Mouse (Mus musculus) stomach, embryonic 16.5 days (tissue): ENCODE data around the gene Pitpnm1. TPM values are rescaled to one million over a fixed set of nuclear protein-coding genes. Genes with fewer than 3 reads are reported as not detected.
"Not testable (repeated sequence)": the region's sequence is repeated elsewhere in the genome, so short reads cannot be mapped to it uniquely, and the experiment has no call there.

ENCODE experiments used
- ATAC-seq: fragments of 200-750 bp; cut with Nextera tagmentation; 2 replicates; pipeline ENCODE4 v1.8.0; 2017; ENCODE audit warnings: moderate number of reproducible peaks, moderate TSS enrichment; ENCODE audit not compliant: insufficient read depth, low FRiP score
- H3K27ac ChIP-seq: fragments of 300-500 bp; sonication (generic); 2 replicates; pipeline ENCODE4 v1.5.1; 2014; ENCODE audit warnings: low read length
- H3K27me3 ChIP-seq: fragments of 300-500 bp; sonication (generic); 2 replicates; pipeline ENCODE4 v1.6.1; 2014; ENCODE audit warnings: low read length, control low read depth, mixed read lengths; ENCODE audit not compliant: control insufficient read depth, insufficient read depth
- H3K36me3 ChIP-seq: fragments of 300-500 bp; sonication (generic); 2 replicates; pipeline ENCODE4 v1.6.1; 2014; ENCODE audit warnings: low read length; ENCODE audit not compliant: control insufficient read depth, insufficient read depth
- H3K4me1 ChIP-seq: fragments of 300-500 bp; sonication (generic); 2 replicates; pipeline ENCODE4 v1.6.1; 2014; ENCODE audit warnings: low read length, control low read depth, mixed read lengths; ENCODE audit not compliant: control insufficient read depth, insufficient read depth
- H3K4me2 ChIP-seq: fragments of 300-500 bp; sonication (generic); 2 replicates; pipeline ENCODE4 v1.6.1; 2014; ENCODE audit warnings: low read depth, low read length, mixed read lengths
- H3K4me3 ChIP-seq: fragments of 300-500 bp; sonication (generic); replicated peaks from 2 replicates; pipeline ENCODE4 v1.5.1; 2014; ENCODE audit warnings: mild to moderate bottlenecking, low read length
- H3K9ac ChIP-seq: fragments of 300-500 bp; sonication (generic); 2 replicates; pipeline ENCODE4 v1.6.1; 2014; ENCODE audit warnings: low read length
- H3K9me3 ChIP-seq: fragments of 300-500 bp; sonication (generic); replicated peaks from 2 replicates; pipeline ENCODE4 v1.6.1; 2016; ENCODE audit warnings: low read length, control low read depth; ENCODE audit not compliant: control insufficient read depth
- WGBS: fragments of 180-500 bp; shearing (Covaris S2); extraction: QIAGEN DNeasy Blood & Tissue Kit; methylation state at CpG from one replicate; pipeline ENCODE4 v1.1.7; 2014; 5-methylcytosine and 5-hydroxymethylcytosine counted together
- polyA plus RNA-seq: library from polyadenylated mRNA; unstranded; fragments of >200 nt; fragmentation: Nextera tagmentation; extraction: Ambion mirVana; gene quantifications from 2 replicates; pipeline ENCODE4 v1.2.1, GENCODE M21; 2015

The Pitpnm1 gene
- polyA plus RNA-seq, 1 experiment from 2014 or later, result 13.8 TPM

DNA sequence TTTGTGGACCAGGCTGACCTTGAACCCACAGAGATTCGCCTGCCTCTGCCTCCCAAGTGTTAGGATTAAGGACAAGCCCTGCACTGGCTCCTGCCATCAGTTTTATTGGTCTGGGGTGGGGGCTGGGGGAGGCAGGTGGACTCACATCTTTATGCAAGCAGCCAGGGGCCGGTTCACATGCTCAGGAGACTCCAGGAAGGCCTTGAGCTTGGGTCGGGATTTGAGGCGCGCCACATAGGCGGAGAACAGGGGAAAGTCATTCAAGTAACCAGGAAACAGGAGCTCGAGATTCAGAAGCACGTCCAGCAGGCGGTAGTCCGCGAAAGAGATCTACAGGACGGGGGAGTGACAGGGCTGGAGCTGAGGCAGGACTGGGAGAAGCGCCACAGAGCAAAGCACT is 42.4 kb upstream of the Pitpnm1 start:
- Histone ChIP-seq H3K4me1 (0 out of 2 replicates have a peak, but pooled peaks cover 4% of the 10 kb centered on the region), H3K9ac (no peak overlapping the region), H3K27ac (no peak overlapping the region), H3K4me3 (no peak overlapping the region), H3K27me3 (no peaks in the 10 kb centered on the region), H3K9me3 (no peaks in the 10 kb centered on the region), H3K4me2 (no peak overlapping the region), H3K36me3 (no peaks in the 10 kb centered on the region)
- no peak for ATAC-seq
- 83% methylated on average over 13 of the region's 13 CpGs for WGBS

DNA sequence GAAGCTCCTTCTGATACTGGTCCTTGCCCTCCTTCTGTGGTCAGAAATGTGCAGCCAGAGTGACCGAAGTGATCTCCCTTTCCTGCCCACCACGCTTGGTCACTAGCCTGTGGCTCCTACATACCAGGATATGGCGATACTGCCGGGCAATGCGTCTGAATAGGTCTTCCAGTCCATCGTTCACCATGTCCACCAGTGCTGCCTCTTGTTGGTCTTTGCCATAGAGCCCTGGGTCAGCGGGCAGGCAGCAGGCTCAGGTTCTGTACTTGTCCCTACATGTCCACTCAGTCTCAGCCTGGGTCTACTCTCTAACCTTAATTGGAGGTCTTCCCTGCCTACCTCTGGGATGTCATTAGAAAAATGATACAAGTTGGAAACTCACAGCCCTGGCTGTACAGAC is 41.8 kb upstream of the Pitpnm1 start:
- Histone ChIP-seq H3K36me3 (no peaks in the 10 kb centered on the region), H3K27ac (no peak overlapping the region), H3K4me2 (no peak overlapping the region), H3K4me3 (no peak overlapping the region), H3K9me3 (no peaks in the 10 kb centered on the region), H3K9ac (no peak overlapping the region), H3K27me3 (no peaks in the 10 kb centered on the region), H3K4me1 (0 out of 2 replicates have a peak, but pooled peaks cover 4% of the 10 kb centered on the region)
- WGBS, result 89% methylated on average over 7 of the region's 7 CpGs
- no peak for ATAC-seq

DNA sequence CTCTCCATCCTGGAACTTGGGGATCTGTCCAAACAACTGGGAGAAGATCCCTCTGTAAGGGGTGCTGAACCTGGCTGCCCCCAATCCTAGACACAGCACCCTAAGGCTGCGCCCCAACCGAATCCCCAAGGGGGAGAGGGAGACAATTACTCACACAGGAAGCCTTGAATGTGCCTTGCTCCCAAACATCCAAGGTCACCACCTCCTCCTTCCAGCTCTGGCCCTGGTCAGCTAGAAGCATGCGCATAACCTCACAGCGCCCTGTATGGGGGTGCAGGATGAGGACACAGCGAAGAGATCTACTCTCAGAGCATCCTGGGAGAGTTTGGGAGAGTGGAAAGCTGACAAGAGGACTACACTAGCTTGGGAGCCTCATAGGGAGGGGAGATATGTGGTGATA is 41.2 kb upstream of the Pitpnm1 start:
- H3K4me2 ChIP-seq, result no peak overlapping the region
- 0 out of 2 replicates have a peak, but pooled peaks cover 4% of the 10 kb centered on the region for H3K4me1 ChIP-seq
- no peaks in the 10 kb centered on the region for H3K36me3 ChIP-seq
- 87% methylated on average over 5 of the region's 5 CpGs for WGBS
- H3K27ac ChIP-seq, result no peak overlapping the region
- H3K9me3 ChIP-seq, result no peaks in the 10 kb centered on the region
- no peak overlapping the region for H3K4me3 ChIP-seq
- no peaks in the 10 kb centered on the region for H3K27me3 ChIP-seq
- ATAC-seq, result no peak
- no peak overlapping the region for H3K9ac ChIP-seq

DNA sequence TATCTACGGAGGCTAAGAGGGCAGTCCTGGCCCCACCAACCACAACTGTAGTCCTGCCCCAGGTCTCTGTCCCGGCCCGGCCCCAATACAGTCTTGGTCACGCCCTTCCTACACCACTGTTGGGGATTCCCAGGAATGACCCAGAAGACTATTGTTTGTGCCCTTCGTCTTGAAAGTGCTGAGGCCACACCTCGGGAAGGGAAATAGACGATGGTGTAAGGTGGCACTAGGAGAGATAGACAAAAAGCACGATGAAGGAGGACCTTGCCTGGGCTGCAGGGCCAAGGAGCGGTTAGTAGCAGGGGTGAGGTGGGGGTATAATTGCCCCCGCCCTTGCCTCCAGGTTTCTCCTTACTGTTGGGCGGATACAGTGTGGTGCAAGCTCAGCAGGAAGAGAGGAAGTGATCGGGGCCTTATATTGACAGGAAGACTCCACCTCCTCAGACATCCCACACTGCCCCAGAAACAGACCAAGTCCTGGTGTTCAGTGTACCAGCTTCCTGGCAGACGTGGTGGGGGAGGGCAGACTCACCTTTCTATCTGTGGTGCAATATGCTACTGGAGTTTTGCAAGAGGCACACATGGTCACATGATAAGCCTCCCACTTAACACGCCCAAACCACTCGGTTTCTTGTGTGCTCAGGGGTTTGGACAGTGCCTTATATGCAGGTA is 40.6 kb upstream of the Pitpnm1 start, which contains the start of gene Gstp3:
Gene Gstp3, minus strand, starts transcription at position 501 of the 672 bp plus-strand sequence.
- Histone ChIP-seq H3K4me3 (no peak within 1 kb of the TSS), H3K4me1 (0 out of 2 replicates have a peak, but pooled peaks cover 4% of the 10 kb centered on the region), H3K9ac (no peak within 1 kb of the TSS), H3K36me3 (no peaks in the 10 kb centered on the region), H3K4me2 (no peak within 1 kb of the TSS), H3K9me3 (no peaks in the 10 kb centered on the region), H3K27ac (peak within 1 kb of the TSS; percentile 33; the same call in 1 of the 2 replicates), H3K27me3 (no peaks in the 10 kb centered on the region)
- peak; percentile 72 for ATAC-seq
- 62% methylated on average over 15 of the region's 15 CpGs for WGBS

DNA sequence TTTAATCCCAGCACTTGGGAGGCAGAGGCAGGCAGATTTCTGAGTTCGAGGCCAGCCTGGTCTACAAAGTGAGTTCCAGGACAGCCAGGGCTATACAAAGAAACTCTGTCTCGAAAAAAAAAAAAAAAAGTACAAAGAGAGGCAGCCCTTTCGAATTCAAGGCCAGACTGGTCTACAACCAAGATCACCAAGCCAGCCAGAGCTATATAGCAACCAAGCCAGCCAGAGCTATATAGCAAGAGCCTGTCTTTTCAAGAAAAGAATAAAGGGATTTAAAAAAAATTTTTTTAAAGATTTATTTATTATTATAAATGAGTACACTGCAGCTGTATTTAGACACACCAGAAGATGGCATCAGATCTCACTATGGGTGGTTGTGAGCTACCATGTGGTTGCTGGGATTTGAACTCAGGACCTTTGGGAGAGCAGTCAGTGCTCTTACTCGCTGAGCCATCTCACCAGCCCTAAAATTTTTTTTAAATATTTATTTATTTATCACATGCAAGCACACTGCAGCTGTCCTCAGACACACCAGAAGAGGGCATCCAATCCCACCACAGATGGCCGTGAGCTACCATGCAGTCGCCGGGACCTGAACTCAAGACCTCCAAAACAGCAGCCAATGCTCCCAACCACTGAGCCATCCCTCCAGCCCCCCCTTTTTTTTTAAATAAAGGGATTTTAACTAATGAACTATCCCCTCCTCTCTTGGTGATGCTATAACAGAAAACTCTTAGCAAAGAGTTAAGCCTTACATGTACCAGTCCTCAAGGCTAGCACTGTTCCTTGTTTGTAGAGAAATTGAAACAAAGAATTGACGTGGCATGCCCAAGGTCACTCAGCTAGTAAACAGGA is 39.5 kb upstream of the Pitpnm1 start:
- H3K9me3 ChIP-seq, H3K9ac ChIP-seq, H3K4me2 ChIP-seq, H3K27ac ChIP-seq, H3K27me3 ChIP-seq, H3K4me3 ChIP-seq, H3K4me1 ChIP-seq, ATAC-seq, H3K36me3 ChIP-seq: not testable (repeated sequence)
- WGBS, result 85% methylated on average over 8 of the region's 8 CpGs

DNA sequence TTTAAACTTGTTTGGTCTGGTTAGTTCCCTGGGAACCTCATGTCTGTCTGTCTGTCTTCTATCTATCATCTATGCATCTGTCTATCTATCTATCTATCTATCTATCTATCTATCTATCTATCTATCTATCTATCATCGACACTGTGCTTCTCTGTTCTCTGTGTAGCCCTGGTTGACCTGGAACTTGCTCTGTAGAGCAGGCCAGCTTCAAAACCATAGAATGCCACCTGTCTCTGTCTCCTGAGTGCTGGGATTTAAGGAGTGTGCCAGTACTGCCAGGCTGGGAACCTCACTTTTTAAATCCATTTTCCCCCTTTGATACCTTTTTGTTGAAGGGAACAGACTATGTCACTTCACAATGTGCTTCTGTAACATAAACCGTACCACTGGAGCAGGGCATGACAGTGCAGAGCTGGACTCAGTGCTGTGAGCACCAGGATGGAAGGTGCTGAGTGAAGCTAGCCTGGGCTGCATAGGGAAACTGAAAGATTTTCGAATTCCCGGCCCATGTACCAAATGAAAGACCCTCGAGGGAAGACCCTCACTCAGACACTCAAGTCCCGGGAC is 38.8 kb upstream of the Pitpnm1 start:
- Histone ChIP-seq H3K4me2 (no peak overlapping the region), H3K9ac (no peak overlapping the region), H3K27me3 (no peaks in the 10 kb centered on the region), H3K36me3 (no peaks in the 10 kb centered on the region), H3K27ac (no peak overlapping the region), H3K9me3 (no peaks in the 10 kb centered on the region), H3K4me1 (no peaks in the 10 kb centered on the region), H3K4me3 (no peak overlapping the region)
- WGBS, result 90% methylated on average over 5 of the region's 6 CpGs
- ATAC-seq, result no peak

DNA sequence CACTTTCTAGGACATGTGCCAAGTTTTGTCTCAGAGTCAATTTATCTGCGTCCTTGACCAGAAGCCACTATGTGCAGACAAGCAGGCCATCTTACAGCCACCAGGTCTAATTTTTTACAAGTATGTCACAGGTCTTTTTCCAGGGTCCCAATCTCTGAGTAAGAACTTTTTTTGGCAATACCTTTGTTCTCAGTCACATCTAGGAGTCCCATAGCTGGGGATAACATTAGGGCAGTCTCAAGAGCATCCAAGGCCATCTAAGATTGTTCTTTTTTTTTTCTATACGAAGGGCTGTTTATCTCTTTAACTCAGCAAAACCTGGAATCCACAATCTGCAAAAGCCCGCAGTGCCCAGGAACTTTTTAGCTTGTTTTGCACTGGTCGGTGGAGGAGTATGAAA is 36.4 kb upstream of the Pitpnm1 start:
- H3K27ac ChIP-seq, H3K36me3 ChIP-seq, ATAC-seq, H3K4me3 ChIP-seq, H3K9me3 ChIP-seq, H3K27me3 ChIP-seq, H3K4me1 ChIP-seq, H3K4me2 ChIP-seq, H3K9ac ChIP-seq: not testable (repeated sequence)
- 54% methylated on average over 3 of the region's 4 CpGs for WGBS

DNA sequence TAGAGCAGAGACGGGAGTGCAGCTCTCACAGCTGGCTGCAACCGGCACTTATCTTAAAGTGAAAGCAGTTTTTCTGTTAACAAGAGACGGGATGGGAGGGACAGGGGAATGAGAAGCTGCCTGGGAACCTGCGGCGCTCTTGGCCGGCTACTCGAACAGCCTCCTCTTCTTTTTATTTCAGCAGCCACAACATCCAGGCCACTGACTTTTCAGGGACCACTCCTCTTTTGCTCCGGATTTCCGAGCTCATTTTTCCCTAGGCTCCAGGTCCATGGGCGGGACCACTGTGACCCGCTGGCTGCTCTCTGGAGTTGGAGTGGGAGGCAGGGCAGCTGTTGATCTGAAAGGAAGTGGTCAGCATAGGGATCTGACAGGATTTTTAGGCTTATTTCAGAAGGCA is 35.3 kb upstream of the Pitpnm1 start:
- not testable (repeated sequence) for H3K4me1 ChIP-seq, H3K27ac ChIP-seq, H3K4me2 ChIP-seq, H3K4me3 ChIP-seq, H3K9me3 ChIP-seq, H3K9ac ChIP-seq, H3K27me3 ChIP-seq, ATAC-seq, H3K36me3 ChIP-seq
- 0% methylated on average over 2 of the region's 11 CpGs for WGBS

DNA sequence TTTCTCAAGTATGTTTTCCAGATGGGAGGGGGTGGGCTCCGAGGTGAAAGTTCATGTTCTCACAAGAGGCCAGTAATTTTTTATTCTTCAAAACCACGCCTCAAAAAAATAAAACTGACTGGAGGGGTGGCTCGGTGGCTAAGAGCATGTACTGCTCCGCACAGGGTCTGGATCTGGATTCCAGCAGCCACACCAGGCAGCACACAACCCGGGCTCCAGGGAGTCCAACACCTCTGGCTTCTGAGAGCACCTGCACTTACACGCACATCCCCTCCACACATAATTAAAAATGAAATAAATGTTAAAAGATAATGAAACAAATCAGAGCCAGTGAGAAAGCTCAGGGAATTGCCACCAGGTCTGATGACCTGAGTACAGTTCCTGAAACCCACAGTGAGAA is 33.5 kb upstream of the Pitpnm1 start:
- no peak overlapping the region for H3K9ac ChIP-seq
- ATAC-seq, result no peak
- no peak overlapping the region for H3K4me2 ChIP-seq
- peaks cover 7% of the 10 kb centered on the region; the same call in 1 of the 2 replicates for H3K4me1 ChIP-seq
- no peaks in the 10 kb centered on the region for H3K27me3 ChIP-seq
- H3K4me3 ChIP-seq, result no peak overlapping the region
- H3K36me3 ChIP-seq, result no peaks in the 10 kb centered on the region
- 70% methylated on average over 6 of the region's 6 CpGs for WGBS
- no peaks in the 10 kb centered on the region for H3K9me3 ChIP-seq
- H3K27ac ChIP-seq, result no peak overlapping the region
